ENCODE assay signal across 30 mouse cellular contexts in the genomic region with DNA sequence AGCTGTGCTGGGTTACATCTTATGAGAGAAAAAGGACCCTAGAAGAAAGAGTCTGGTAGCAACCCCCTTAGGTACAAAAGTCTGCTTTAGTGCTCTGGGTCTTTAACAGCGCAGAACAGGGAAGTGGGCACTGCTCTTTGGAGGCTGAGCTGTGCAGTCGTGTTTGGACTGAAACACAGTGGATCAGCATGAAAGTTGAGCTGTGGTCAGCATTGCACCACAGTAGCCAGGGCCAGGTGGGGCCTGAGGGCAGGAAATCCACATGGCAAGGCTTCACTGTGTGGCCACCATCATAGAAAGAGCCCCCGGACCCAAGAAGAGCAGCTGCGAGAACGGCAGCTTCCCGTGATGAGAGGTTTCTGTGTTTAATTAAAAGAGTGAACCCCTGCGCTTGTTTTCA.
DNase-seq lines count a peak whose midpoint lies in the region; ATAC-seq and TF ChIP-seq lines count a peak whose summit lies in the region.
"Had no signal": no experiment of that assay in that cellular context is flagged by ENCODE, and none has a peak within 500 bp of the region (broad histone marks: within the 10 kb centered on the region; RNA-seq: fewer than 3 reads in every experiment).

No protein-coding gene starts in this region.

- intact Hi-C loops in gastrocnemius, adult 2 months (cut with DNase I), result no loop called here

- DNase-seq in gastrocnemius, adult 2 months, result peak; percentile 24
- no peak for DNase-seq in gastrocnemius, postnatal 25 days
- peak; percentile 22 for DNase-seq in limb, embryonic 11.5 days (ENCODE audit: low spot score)
- DNase-seq in limb, embryonic 10.5 days (ENCODE audit: low spot score), result no peak
- no peak for DNase-seq in urinary bladder, adult 18-20 months (ENCODE audit: low spot score in 2 of 2)
- DNase-seq: adrenal gland, adult 2 months; adrenal gland, postnatal 36 days; cerebellum, adult 8-10 months; cerebellum, postnatal 36 days; embryo, embryonic 11 days; gastrocnemius, postnatal 14 days; heart, postnatal 10 days; layer of hippocampus, postnatal 36 days; lung, postnatal 36 days had no signal

- no peak overlapping the region for H3K27ac ChIP-seq in gastrocnemius, adult 2 months
- no peak overlapping the region for H3K27ac ChIP-seq in limb, embryonic 11.5 days (replicated peaks; ENCODE audit: low read depth, low read length)
- no peak overlapping the region for H3K27ac ChIP-seq in limb, embryonic 10.5 days
- H3K27ac ChIP-seq: heart, adult 2 months; heart, embryonic 13.5 days; hindbrain, embryonic 15.5 days; intestine, embryonic 15.5 days; kidney, postnatal 0 days; limb, embryonic 13.5 days; lung, embryonic 15.5 days; neural tube, embryonic 13.5 days had no signal

- WGBS in limb, embryonic 11.5 days, result 30% methylated on average over 7 of the region's 7 CpGs
- WGBS in limb, embryonic 10.5 days, result 39% methylated on average over 7 of the region's 7 CpGs

- 0 out of 2 replicates have a peak, but pooled peaks cover 2% of the 10 kb centered on the region for H3K4me1 ChIP-seq in limb, embryonic 11.5 days (ENCODE audit: control insufficient read depth, insufficient read depth, low read length)
- peaks cover 10% of the 10 kb centered on the region for H3K4me1 ChIP-seq in limb, embryonic 10.5 days
- H3K4me1 ChIP-seq: heart, embryonic 13.5 days; hindbrain, embryonic 15.5 days; intestine, embryonic 15.5 days; limb, embryonic 13.5 days; lung, embryonic 15.5 days; neural tube, embryonic 13.5 days had no signal

- no peak for TF ChIP-seq CTCF in gastrocnemius, adult 2 months (IDR thresholded peaks at IDR 0.05)

- H3K9me3 ChIP-seq in limb, embryonic 11.5 days (ENCODE audit: control insufficient read depth, low read length), result no peaks in the 10 kb centered on the region
- no peaks in the 10 kb centered on the region for H3K9me3 ChIP-seq in limb, embryonic 10.5 days (replicated peaks)
- H3K9me3 ChIP-seq: heart, embryonic 13.5 days; hindbrain, embryonic 15.5 days; intestine, embryonic 15.5 days; limb, embryonic 13.5 days; lung, embryonic 15.5 days; neural tube, embryonic 13.5 days had no signal

- H3K4me3 ChIP-seq in gastrocnemius, adult 2 months, result no peak overlapping the region
- no peak overlapping the region for H3K4me3 ChIP-seq in limb, embryonic 11.5 days (ENCODE audit: low read depth, low read length)
- no peak overlapping the region for H3K4me3 ChIP-seq in limb, embryonic 10.5 days
- H3K4me3 ChIP-seq: erythroblast, embryonic 14.5 days; heart, adult 2 months; heart, embryonic 13.5 days; hindbrain, embryonic 15.5 days; intestine, embryonic 15.5 days; limb, embryonic 13.5 days; lung, embryonic 15.5 days; myocyte; neural tube, embryonic 13.5 days had no signal

- no peak for ATAC-seq in limb, embryonic 11.5 days (ENCODE audit: insufficient number of reproducible peaks, low FRiP score, low TSS enrichment, low read depth)
- ATAC-seq in common myeloid progenitor, adult 5-6 weeks (replicated peaks; ENCODE audit: low read depth, poor library complexity, severe bottlenecking), result peak; percentile 87
- ATAC-seq in megakaryocyte progenitor cell, adult 5-6 weeks (replicated peaks; ENCODE audit: poor library complexity), result peak; percentile 91
- ATAC-seq: CD4-positive, CD25-positive, alpha-beta regulatory T cell, adult 4 months; intestine, embryonic 15.5 days; midbrain, embryonic 16.5 days had no signal

- no peak overlapping the region for H3K9ac ChIP-seq in limb, embryonic 11.5 days (ENCODE audit: low read length)
- H3K9ac ChIP-seq: heart, embryonic 13.5 days; hindbrain, embryonic 15.5 days; intestine, embryonic 15.5 days; limb, embryonic 13.5 days; lung, embryonic 15.5 days; neural tube, embryonic 13.5 days had no signal

- no peaks in the 10 kb centered on the region for H3K36me3 ChIP-seq in limb, embryonic 11.5 days (ENCODE audit: control insufficient read depth, insufficient read depth, low read length)
- H3K36me3 ChIP-seq in limb, embryonic 10.5 days, result no peaks in the 10 kb centered on the region
- H3K36me3 ChIP-seq: heart, embryonic 13.5 days; hindbrain, embryonic 15.5 days; intestine, embryonic 15.5 days; limb, embryonic 13.5 days; lung, embryonic 15.5 days; neural tube, embryonic 13.5 days had no signal

- H3K27me3 ChIP-seq in limb, embryonic 11.5 days (ENCODE audit: control insufficient read depth, insufficient read depth, low read length), result no peaks in the 10 kb centered on the region
- no peaks in the 10 kb centered on the region for H3K27me3 ChIP-seq in limb, embryonic 10.5 days (ENCODE audit: low read depth, poor library complexity, severe bottlenecking)
- H3K27me3 ChIP-seq: heart, embryonic 13.5 days; hindbrain, embryonic 15.5 days; intestine, embryonic 15.5 days; limb, embryonic 13.5 days; lung, embryonic 15.5 days; neural tube, embryonic 13.5 days had no signal

- no peak overlapping the region for H3K4me2 ChIP-seq in limb, embryonic 11.5 days (ENCODE audit: low read depth, severe bottlenecking)
- H3K4me2 ChIP-seq: heart, embryonic 13.5 days; hindbrain, embryonic 15.5 days; intestine, embryonic 15.5 days; limb, embryonic 13.5 days; liver, embryonic 11.5 days; lung, embryonic 15.5 days; midbrain, embryonic 11.5 days; neural tube, embryonic 13.5 days had no signal

Comparison
In these comparisons a context has a peak if more than half of its experiments do, and no peak if none do; other contexts are left out.
1. DNase-seq: peak in gastrocnemius, adult 2 months (single experiment) and limb, embryonic 11.5 days (single experiment); none in gastrocnemius, postnatal 25 days (single experiment), limb, embryonic 10.5 days (single experiment) and urinary bladder, adult 18-20 months (0 of 2).